Mouse (Mus musculus) lung, postnatal 36 days (tissue): ENCODE results near the gene Cntfr.

ENCODE experiments used
- DNase-seq: peaks from one replicate; pipeline ENCODE4 v3.0.0; 2022; ENCODE audit warnings: mixed read lengths

The Cntfr gene

GRCm38 (mm10) chr4:41677006-41677629 lies 19.8 kb downstream of the Cntfr start:
- DNase-seq: no peak

DNA sequence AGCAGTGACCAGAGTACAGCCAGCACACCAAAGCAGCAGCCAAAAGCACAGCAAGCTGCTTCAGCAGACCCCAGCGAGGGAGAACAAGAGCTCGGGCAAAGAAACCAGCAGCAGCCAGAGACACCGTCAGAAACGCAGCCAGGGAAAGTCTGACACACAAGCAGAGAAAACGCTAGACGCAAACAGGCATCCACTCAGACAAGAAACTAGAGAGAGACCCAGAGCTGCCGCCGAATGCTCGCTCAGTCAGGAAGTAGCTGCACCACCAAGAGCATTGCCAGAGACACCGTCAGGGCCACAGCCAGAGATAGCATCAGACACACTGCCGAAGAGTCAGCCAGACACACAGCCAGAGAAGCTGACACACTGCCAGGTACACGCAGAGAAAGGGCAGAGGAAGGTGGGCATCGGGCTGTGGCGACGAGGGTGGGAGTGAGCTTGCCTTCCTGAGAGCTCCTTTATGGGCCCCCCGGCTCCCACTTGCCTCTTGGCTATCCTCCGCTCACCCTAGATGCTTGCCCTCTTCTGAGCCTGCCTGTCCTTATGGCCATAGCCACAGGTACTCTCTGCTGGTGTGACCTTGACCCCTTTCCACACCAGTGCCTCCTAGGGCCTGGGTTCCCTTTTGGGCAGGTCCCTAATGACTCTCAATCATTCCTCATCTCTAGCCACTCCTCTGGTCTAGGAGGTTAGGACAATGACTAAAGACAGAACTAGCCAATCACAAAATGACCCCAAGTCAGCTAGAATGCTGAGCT lies 20.5 kb downstream of the Cntfr start:
- no peak for DNase-seq

GRCm38 (mm10) chr4:41673186-41673585 lies 23.7 kb downstream of the Cntfr start:
- DNase-seq: no peak

DNA sequence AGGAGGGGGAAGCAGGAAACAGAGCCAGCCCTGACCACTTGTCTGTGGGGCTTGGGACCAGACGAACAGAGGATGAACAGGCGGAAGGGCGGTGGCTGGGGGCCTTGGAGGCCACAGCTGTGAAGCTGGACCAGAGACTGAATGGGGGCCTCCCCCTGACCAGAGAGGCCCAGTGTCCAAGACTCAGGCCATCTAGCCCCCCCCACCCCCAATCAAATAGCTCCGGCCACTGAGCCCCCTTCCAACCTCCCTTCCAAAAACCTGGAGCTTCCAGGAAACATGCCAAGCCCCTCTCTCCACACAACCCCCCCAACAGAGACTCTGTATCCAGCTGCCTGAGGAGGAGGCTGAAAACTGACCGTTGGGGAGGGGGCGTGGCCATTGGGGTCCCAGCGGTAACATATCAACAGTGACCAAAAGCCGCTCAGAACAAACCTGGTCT lies 24.3 kb downstream of the Cntfr start:
- DNase-seq: no peak

- DNase-seq: no peak
Observed at GRCm38 (mm10) chr4:41671963-41672480, 24.9 kb downstream of the Cntfr start.

DNA sequence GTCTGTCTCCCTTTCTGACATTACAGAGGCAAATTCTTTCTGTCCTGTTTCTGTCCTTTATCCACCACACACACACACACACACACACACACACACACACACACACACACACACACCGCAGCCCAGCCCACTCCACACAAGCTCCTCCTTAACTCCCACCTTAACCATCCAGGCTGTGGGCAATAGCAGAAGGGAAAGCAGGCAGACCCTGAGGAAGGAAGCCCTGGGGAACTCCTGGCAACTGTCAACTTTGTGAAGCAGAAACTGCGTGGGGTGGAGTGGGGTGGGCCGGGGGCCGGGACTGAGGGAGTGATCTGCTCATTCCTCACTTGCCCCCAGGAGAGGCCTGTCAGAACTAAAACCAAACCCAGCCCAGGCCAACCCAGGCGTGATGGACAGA lies 25.4 kb downstream of the Cntfr start:
- no peak for DNase-seq

DNA sequence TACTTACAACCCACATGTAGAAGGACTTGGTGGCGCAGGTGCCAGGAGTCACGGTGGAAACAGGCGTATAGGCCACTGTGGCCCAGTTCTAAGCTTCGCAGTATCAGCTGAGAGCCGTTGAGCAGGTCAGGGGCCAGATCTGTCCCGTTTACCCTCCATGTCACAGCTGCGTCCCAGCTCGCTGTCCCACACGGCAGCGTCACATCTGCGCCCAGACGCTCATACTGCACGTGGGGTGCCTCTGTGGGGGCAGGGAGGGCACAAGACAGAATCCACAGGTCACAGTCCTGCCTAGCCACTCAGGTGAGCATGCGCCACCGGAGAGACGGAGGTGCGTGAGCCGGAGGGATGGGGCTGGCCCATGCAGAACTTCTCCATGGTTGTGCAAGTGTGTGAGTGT lies 26.1 kb downstream of the Cntfr start:
- DNase-seq: no peak

GRCm38 (mm10) chr4:41666646-41667045 lies 30.2 kb downstream of the Cntfr start:
- DNase-seq: no peak

DNA sequence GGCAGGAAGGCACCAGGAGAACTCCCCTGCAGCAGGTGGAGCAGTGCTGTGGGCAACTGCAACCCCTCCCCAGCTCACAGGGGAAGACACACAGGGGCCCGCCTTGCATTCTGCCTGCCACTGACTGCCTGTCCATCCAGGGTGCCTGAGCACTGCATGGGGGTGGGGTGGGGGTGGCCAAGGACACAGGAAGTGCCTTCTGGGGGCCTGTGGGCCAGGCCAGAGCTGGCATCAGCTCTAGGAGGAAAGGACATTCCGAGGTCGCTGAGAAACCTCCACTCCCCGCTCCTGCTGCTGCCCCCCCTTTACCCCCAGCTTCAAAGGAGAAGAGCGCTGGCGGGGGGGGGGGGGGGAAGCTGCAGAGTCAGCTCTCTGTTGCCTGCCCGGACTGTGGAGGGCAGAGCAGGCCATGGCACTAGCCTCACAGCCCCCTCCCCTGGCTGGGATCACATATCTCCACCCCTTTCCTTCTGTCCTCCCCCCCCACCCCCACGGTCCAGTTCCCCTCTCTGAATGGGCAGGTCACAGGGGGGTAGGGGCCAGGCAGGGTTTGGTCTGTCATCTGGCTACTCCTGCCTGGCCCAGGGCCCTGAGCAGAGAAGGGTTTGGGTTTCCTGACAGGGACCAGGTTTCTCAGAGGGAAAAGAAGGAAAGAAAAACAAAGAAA lies 31.7 kb downstream of the Cntfr start:
- DNase-seq: no peak

DNA sequence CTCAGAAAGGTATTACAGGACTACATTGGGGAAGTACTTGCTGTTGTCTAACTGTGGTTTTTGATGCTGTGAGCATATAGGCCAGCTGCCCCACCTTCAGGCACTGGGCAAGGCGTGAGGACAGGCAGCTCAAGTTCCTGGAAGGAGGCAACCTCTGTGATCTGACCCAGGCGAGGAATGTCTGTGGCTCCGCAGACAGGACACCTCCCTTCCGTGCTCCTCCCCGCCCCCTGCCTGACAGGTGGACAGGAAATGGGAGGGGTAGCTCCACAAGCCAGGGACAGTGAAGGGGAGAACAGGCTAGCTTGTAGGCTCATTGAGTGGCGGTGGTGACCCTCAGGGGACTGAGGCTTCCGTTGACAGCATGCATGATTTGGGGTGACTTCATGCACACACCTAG lies 32.4 kb downstream of the Cntfr start:
- no peak for DNase-seq

DNA sequence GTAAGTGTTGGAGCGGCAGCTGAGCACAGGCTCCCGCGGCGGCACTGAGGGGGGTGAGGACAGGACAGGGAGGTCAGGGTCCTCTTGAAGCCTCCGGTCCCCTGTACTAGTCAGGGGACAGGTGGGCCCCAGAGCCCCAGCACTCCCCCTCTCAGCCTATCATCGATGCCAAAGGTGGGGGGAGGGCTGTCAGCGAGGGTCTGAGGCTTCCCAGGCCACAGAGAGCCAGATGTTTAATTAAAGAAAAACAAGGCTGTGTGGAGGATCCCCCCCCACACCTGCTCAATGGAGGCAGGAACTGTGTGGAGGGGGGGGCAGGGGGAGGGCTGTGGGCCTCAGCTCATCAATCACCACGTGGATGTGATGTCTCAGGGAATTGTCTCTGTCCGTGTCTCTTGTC lies 33.3 kb downstream of the Cntfr start:
- no peak for DNase-seq

- DNase-seq: no peak
Observed at GRCm38 (mm10) chr4:41662723-41663122, 34.2 kb downstream of the Cntfr start.

DNA sequence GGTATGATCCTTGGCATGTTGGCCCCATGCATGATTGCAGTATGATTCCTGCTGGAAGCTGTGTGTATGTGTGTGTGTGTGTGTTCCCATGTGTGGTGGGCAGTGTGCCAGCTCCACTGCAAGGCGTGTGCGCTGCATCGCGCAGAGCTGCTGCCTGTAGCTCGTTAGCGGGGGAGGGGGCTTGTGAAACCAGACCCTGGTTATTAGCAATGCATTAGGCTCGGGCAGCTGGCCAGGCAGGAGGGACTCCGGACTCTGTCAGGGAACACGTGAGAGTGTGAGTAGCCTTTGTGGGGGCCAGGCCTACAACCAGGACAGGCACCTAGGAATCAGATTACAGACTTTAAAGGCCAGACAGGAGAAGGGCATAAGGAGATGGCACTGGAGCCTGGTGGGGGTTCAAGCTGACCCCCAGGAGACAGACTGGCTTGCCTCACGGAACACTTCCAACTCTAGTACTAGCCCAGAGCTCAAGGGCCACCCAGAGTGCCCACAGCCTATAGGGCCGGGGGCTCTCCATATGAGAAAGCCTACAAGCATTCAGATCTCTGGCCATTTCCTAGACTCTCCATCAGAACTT lies 35.9 kb downstream of the Cntfr start:
- DNase-seq: no peak

GRCm38 (mm10) chr4:41659556-41659955 lies 37.3 kb downstream of the Cntfr start:
- DNase-seq: no peak

GRCm38 (mm10) chr4:41658566-41659384 lies 38.1 kb downstream of the Cntfr start:
- DNase-seq: no peak

GRCm38 (mm10) chr4:41655525-41655924 lies 41.4 kb downstream of the Cntfr start:
- DNase-seq: no peak

DNA sequence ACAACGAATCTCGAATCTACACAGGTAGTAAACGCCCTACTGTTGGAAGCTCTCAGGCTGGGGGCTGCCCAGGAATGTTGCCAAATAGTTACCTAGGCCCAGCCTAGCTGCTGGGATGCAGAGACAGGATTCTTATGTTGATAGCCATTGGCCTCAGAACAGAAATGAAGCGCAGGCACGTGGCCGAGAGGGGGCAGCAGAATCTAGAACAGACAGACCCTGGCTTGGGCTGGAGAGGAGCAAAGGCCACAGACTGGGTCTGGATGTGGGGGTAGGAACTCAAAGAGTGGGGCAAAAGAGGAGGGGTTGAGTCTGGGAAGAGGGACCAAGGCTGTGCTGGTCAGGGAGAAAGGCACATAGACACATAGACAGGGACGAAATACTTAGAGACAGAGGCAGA lies 42.7 kb downstream of the Cntfr start:
- peak; percentile 77 for DNase-seq

DNA sequence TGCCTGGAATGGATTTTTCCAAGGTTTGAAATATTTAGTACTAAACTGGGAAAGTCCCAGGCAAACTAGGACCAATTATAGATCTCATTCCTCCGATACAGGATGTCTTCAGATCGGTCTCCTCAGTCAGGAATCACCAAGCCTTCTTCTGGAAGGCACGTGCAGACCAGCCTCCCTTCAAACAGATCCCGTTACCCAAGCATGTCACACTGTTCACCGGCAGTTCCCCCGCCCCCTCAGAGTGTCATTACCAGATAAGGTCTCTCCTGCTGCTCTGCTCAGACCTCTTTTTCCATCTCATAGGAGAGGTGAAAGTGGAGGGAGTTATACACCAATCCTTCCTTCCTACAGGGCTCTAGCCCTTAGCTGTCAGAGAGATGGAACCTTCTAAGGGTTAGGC lies 43.2 kb downstream of the Cntfr start:
- DNase-seq: no peak

GRCm38 (mm10) chr4:41653296-41653695 lies 43.6 kb downstream of the Cntfr start:
- DNase-seq: peak; percentile 86

DNA sequence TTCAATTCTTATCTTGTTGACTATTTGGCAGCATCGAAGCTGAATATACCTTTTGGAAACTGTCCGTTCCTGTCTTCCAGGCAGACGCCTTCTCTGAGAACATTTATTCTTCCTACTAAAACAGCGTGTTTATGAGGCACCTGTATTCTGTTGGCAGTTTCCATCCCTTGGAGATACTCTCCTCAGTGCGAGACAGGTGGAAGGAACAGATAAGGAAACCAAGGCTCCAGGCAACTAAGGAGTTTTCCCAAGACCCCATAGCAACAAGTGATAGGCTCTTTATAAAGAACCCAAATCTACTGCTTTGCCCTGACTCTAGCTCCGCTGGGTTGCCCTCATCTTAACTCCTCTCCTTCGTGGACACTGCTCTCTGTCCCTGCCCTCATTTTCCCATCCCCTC lies 48.3 kb downstream of the Cntfr start:
- DNase-seq: no peak

DNA sequence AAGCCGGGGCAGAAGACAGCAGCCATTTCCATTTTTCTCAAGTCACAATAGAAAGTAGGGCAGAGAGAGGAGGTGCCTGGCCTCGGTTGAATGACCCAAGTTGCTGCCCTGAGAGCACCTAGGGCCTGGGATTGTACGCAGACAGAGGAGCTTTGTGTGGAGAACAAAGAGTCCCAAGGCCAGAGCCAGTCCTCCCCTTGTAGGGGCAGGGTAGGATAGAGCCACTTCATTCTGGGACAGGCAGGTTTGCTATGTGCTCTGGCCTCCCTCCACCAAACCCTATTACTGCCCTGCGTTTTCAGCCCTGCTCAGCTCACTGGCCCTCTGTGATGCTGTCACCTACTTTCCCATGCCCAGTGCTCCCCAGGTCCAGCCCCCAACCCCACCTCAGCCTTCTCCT lies 48.7 kb downstream of the Cntfr start:
- DNase-seq: no peak

GRCm38 (mm10) chr4:41645488-41645887 lies 51.4 kb downstream of the Cntfr start:
- DNase-seq: peak; percentile 59
